7 mouse cellular contexts compared by ENCODE assay signal in genomic region chr1:66838184-66839042, GRCm38 (mm10). TPM values are rescaled to one million over a fixed set of nuclear protein-coding genes. Genes with fewer than 3 reads are reported as not detected.
DNase-seq lines count a peak whose midpoint lies in the region; ATAC-seq and TF ChIP-seq lines count a peak whose summit lies in the region.

No protein-coding gene starts in this region.

- H3K9me3 ChIP-seq in forebrain, postnatal 0 days (ENCODE audit: low read length), result no peaks in the 10 kb centered on the region
- no peaks in the 10 kb centered on the region for H3K9me3 ChIP-seq in intestine, embryonic 15.5 days

- ATAC-seq in forebrain, postnatal 0 days, result no peak
- peak; percentile 40 for ATAC-seq in intestine, embryonic 15.5 days
- ATAC-seq in megakaryocyte progenitor cell, adult 5-6 weeks (replicated peaks; ENCODE audit: poor library complexity), result peak; percentile 75

- H3K9ac ChIP-seq in forebrain, postnatal 0 days, result no peak overlapping the region
- no peak overlapping the region for H3K9ac ChIP-seq in intestine, embryonic 15.5 days

- no peak overlapping the region for H3K4me3 ChIP-seq in cerebellum, adult 2 months (replicated peaks; ENCODE audit: insufficient read depth, low read depth, low read length)
- no peak overlapping the region for H3K4me3 ChIP-seq in forebrain, postnatal 0 days (ENCODE audit: low read depth, low read length)
- H3K4me3 ChIP-seq in intestine, embryonic 15.5 days (replicated peaks), result no peak overlapping the region

- intact Hi-C loops in left cerebral cortex, postnatal 14 days (cut with DNase I), result no loop called here

- H3K4me2 ChIP-seq in forebrain, postnatal 0 days (ENCODE audit: low read depth), result no peak overlapping the region
- peak overlapping the region; percentile 30 for H3K4me2 ChIP-seq in intestine, embryonic 15.5 days (replicated peaks)

- H3K27me3 ChIP-seq in cerebellum, adult 2 months (ENCODE audit: control insufficient read depth, insufficient read depth, low read length), result no peaks in the 10 kb centered on the region
- no peaks in the 10 kb centered on the region for H3K27me3 ChIP-seq in forebrain, postnatal 0 days (ENCODE audit: insufficient read depth, low read length)
- no peaks in the 10 kb centered on the region for H3K27me3 ChIP-seq in intestine, embryonic 15.5 days (replicated peaks)

- no peak for TF ChIP-seq POLR2A in cerebellum, adult 2 months (IDR thresholded peaks at IDR 0.05; ENCODE audit: borderline replicate concordance, insufficient read depth, low read length)

- TF ChIP-seq CTCF in cerebellum, adult 2 months (IDR thresholded peaks at IDR 0.05; ENCODE audit: borderline replicate concordance, insufficient read depth, low read depth, low read length), result peak; percentile 77
- TF ChIP-seq CTCF in forebrain, postnatal 0 days (IDR thresholded peaks at IDR 0.05; ENCODE audit: low read depth), result peak; percentile 84

- no peak overlapping the region for H3K27ac ChIP-seq in cerebellum, adult 2 months (ENCODE audit: insufficient read depth, low read length)
- no peak overlapping the region for H3K27ac ChIP-seq in forebrain, postnatal 0 days (ENCODE audit: low read depth, low read length)
- H3K27ac ChIP-seq in intestine, embryonic 15.5 days, result no peak overlapping the region

- H3K36me3 ChIP-seq in forebrain, postnatal 0 days (ENCODE audit: insufficient read depth), result no peaks in the 10 kb centered on the region
- H3K36me3 ChIP-seq in intestine, embryonic 15.5 days, result 0 out of 2 replicates have a peak, but pooled peaks cover 2% of the 10 kb centered on the region

- 56% methylated on average over 16 of the region's 16 CpGs for WGBS in cerebellum, adult 2 months
- 59% methylated on average over 16 of the region's 16 CpGs for WGBS in forebrain, postnatal 0 days
- 48% methylated on average over 16 of the region's 16 CpGs for WGBS in intestine, embryonic 15.5 days

- peak; percentile 69 for DNase-seq in T-cell, adult 2 months (ENCODE audit: low spot score)
- DNase-seq in cerebellum, adult 2 months, result peak; percentile 68 to 81
- DNase-seq in forebrain, postnatal 0 days, result peak; percentile 85
- peak; percentile 78 to 87 for DNase-seq in left cerebral cortex, postnatal 14 days (ENCODE audit: low spot score in 2 of 2)
- peak; percentile 92 for DNase-seq in right cerebral cortex, postnatal 4 days

- no peaks in the 10 kb centered on the region for H3K4me1 ChIP-seq in cerebellum, adult 2 months (ENCODE audit: control insufficient read depth, insufficient read depth, low read length)
- no peaks in the 10 kb centered on the region for H3K4me1 ChIP-seq in forebrain, postnatal 0 days (ENCODE audit: insufficient read depth)
- H3K4me1 ChIP-seq in intestine, embryonic 15.5 days (replicated peaks), result 0 out of 2 replicates have a peak, but pooled peaks cover 7% of the 10 kb centered on the region

RNA-seq across cellular contexts. Expression of gene Kansl1l, which starts 21.1 kb away (rescaled TPM):
- polyA plus RNA-seq in cerebellum, adult 2 months (2012; rRNA removed), result 10.4 and 11.9 TPM in 2 replicates
- 29.9 and 35.2 TPM in 2 replicates for total RNA-seq in forebrain, postnatal 0 days (2014; rRNA removed)
- 4.6 and 7.4 TPM in 2 replicates for polyA plus RNA-seq in forebrain, postnatal 0 days (2015; fragmentation: Nextera tagmentation; extraction: Ambion mirVana)
- 12.0 and 12.1 TPM in 2 replicates for polyA plus RNA-seq in intestine, embryonic 15.5 days (2015; fragmentation: Nextera tagmentation; extraction: Ambion mirVana)
- 10 to 100 TPM in 1 of 2 experiments, 1 to 10 TPM in 1; 9.6 to 10.2 TPM for total RNA-seq in left cerebral cortex, postnatal 14 days (2021)
- total RNA-seq in megakaryocyte progenitor cell, adult 5-6 weeks (2015), result 36.7 and 45.4 TPM in 2 replicates
- total RNA-seq in megakaryocyte progenitor cell, adult 5-6 weeks (2017), result 24.2 and 28.1 TPM in 2 replicates

RNA-seq across cellular contexts. Expression of gene Acadl, which starts 24.7 kb away (rescaled TPM):
- 37.5 and 38.2 TPM in 2 replicates for polyA plus RNA-seq in cerebellum, adult 2 months (2012; rRNA removed)
- 8.6 and 9.8 TPM in 2 replicates for total RNA-seq in forebrain, postnatal 0 days (2014; rRNA removed)
- polyA plus RNA-seq in forebrain, postnatal 0 days (2015; fragmentation: Nextera tagmentation; extraction: Ambion mirVana), result 44.9 and 57.3 TPM in 2 replicates
- 227 and 229 TPM in 2 replicates for polyA plus RNA-seq in intestine, embryonic 15.5 days (2015; fragmentation: Nextera tagmentation; extraction: Ambion mirVana)
- 10 to 100 TPM; 27.1 to 33.1 TPM for total RNA-seq in left cerebral cortex, postnatal 14 days (2021)
- total RNA-seq in megakaryocyte progenitor cell, adult 5-6 weeks (2015), result 82.3 and 89.0 TPM in 2 replicates
- 42.3 and 61.4 TPM in 2 replicates for total RNA-seq in megakaryocyte progenitor cell, adult 5-6 weeks (2017)
